Mouse (Mus musculus): ENCODE results near the gene Dhodh.

DNA sequence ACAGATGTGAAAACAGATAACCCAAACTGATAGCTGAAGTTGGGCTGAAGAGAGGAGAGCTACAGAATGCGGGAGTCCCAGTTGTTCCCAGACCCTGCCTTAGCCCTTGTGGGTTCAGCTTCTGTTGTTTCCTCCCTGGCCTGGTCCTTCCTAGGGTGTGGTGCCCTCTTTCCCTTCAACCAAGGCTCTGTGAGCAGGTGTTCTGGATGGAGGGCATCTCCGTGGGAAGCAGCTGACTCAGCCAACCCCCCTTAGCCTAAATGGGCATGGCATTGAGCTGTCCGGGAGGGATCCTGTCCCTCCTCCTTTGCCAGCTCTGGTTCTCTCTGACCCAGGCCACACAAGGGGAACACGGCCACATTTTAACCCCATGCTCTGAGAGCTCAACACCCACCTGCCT, 32.2 kb downstream of the Dhodh start:
- TF ChIP-seq CTCF (IDR thresholded peaks at IDR 0.05; ENCODE audit: borderline replicate concordance, control insufficient read depth, extremely low read depth, insufficient read depth, low read length, poor library complexity) (no peak), POLR2A (IDR thresholded peaks at IDR 0.05; ENCODE audit: control insufficient read depth, extremely low read depth, insufficient read depth, low read length, poor library complexity) (no peak)
